Comparison of ENCODE assay signal across 1 mouse cellular context in the genomic region with DNA sequence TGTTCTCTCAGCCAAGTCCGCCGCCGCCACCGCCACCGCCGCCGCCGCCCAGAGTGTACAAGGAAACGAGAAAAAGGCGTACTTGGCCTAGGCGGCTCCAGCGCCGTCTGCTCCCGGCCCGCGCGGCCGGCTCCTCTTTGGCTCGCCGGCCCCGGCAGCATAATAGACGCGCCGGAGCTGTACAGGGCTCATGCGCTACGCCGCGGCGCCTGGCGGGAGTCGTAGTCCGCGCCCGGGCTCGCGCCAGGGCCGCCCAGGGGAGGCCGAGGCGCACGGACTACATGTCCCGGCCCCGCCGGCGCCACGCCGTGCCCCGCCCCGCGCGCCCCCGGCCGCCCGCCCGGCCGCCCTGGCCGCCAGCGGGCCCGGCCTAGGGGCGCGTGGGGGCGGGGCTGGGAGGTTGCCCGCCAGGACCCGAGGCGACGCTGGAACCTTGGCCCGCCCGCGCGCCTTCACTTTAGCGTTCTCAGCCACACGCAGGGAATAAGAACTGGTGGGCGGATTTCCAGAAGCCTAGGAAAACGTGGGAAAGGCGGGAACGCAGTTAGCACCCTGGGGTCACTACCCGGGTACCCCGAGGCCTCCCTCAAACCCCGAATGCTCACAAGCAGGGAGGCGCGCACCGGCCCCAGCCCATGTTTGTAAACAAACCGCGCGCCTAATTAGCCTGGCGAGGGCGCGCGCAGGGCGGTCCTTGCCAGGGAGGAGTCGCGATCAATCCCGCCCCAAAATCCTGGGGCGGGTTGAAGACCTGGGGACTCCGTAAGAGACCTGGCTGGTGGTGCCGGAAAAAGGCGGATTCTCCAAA.
TF ChIP-seq lines count a peak whose summit lies in the region.

No protein-coding gene starts in this region.

TF ChIP-seq in C2C12, 6 proteins besides CTCF, POLR2A, EP300 and RAD21:
- peak; percentile 30 for TF ChIP-seq MAX (IDR thresholded peaks at IDR 0.05)
- TF ChIP-seq USF1 (IDR thresholded peaks at IDR 0.05; ENCODE audit: low read depth), result no peak
- TF ChIP-seq MYOD1 (IDR thresholded peaks at IDR 0.05; ENCODE audit: control insufficient read depth, insufficient read length, low read depth), result no peak
TF ChIP-seq in C2C12: peak in this region for 1.
